Mouse (Mus musculus) spleen, postnatal 4 days (tissue): Measurements from ENCODE around the gene Tmem253.
"Not testable (repeated sequence)": the region's sequence is repeated elsewhere in the genome, so short reads cannot be mapped to it uniquely, and the experiment has no call there.

Source experiments
- DNase-seq, 2 experiments: peaks; one replicate each; pipeline ENCODE4 v3.0.0; 2022; ENCODE audit warnings: low spot score in 2 of 2

Tmem253 gene

DNA sequence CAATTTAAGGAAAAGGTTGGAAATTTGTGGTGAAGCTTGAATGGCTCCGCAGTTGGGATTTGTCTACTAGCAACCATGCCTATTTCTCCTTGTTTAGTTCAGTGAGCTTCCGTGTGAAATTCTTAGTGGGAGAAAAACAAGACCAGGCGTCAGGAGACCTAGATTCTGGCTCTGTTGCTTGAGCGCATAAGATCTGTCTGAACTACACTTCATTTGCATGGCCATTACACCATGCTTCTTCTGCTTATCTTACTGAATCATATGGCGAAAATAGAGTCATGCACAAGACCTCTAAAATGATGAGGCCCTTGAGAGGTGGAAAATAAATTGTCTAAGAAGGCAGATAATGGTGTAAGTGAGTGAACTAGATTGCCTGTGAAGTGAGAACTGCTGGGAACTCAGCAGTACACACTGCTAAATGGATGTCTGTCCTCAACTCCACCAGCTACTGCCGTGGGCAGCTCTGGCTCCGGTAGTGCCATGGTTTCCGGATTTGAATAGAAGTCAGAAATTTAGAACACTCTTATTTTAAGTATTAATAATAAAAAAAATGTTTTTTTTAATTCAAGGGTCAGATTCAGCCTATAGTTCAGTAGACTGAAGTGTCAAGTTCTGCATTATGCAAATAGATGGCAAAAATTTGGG lies 6.2 kb downstream of the Tmem253 start:
- peak in 1 of 2 experiments; percentile 58 for DNase-seq

GRCm38 (mm10) chr14:52022244-52022708 lies 6.8 kb downstream of the Tmem253 start:
- DNase-seq: no peak

DNA sequence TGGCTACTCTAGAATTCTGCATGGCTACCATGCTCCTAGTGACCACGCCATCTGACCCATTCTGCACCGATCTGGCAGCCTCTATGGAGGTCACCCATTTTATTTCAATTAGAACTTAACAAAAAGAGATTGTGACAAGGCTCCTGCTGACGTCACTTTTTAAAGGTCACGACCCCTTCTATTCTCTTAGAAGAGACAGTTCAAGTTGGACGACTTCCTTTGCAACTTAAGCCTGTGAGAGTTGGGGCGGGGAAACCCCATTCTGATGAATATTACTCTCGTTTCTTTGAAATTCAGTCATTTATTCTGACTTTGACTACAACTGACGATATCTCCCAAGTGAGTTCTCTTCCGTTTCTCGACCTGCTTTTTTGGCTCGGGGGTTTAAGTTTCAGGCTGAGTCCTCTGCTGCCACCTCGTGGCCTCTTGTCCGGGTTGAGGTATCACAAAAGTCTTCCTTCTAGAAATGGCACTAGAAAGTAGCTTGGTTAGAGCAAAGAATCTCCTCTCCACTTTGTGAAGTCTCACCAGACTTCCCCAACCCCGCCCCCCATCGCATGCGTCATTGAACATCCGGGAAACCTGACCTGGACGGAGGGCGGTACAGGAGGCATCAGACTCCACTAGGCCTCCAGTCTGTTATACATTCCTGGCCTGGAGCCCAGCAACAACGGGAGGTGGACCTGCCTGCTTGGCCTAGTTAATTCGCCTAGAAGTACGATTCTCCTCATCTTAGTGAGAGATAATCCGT lies 7.4 kb downstream of the Tmem253 start:
- DNase-seq: peak; percentile 86 to 93

GRCm38 (mm10) chr14:52024133-52024532 lies 8.7 kb downstream of the Tmem253 start:
- DNase-seq: no peak

GRCm38 (mm10) chr14:52026342-52026741 lies 10.9 kb downstream of the Tmem253 start:
- no peak for DNase-seq

- DNase-seq: no peak
These were observed 20.5 kb downstream of the Tmem253 start for GRCm38 (mm10) chr14:52035926-52036325.

- no peak for DNase-seq
These were observed 23.9 kb downstream of the Tmem253 start for GRCm38 (mm10) chr14:52039332-52039731.

GRCm38 (mm10) chr14:52042359-52042758 lies 26.9 kb downstream of the Tmem253 start, which contains the start of gene Olfr221:
Olfr221 (minus strand) TSS chr14:52042459.
- DNase-seq: not testable (repeated sequence)

DNA sequence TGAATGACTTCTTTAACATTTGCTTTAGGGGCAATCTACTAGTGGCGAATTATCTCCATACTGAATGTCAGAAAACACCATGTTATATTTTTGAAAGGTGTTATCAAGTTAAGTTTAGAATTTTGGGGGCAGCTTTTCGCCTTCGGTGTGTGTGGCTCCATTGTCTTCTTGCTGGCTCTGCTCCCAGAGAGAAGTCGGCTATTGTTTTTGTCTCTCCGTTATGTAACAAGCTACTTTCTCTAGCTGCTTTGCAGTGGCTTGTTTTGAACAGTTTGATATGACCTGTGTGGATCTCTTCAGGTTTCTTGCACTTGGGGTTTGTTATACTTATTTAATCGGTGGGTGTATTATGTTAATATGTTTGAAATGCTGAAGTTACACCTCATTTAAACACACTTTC lies 28.0 kb downstream of the Tmem253 start:
- DNase-seq: no peak

GRCm38 (mm10) chr14:52044901-52045678 lies 29.6 kb downstream of the Tmem253 start:
- peak in 1 of 2 experiments; percentile 21 for DNase-seq

DNA sequence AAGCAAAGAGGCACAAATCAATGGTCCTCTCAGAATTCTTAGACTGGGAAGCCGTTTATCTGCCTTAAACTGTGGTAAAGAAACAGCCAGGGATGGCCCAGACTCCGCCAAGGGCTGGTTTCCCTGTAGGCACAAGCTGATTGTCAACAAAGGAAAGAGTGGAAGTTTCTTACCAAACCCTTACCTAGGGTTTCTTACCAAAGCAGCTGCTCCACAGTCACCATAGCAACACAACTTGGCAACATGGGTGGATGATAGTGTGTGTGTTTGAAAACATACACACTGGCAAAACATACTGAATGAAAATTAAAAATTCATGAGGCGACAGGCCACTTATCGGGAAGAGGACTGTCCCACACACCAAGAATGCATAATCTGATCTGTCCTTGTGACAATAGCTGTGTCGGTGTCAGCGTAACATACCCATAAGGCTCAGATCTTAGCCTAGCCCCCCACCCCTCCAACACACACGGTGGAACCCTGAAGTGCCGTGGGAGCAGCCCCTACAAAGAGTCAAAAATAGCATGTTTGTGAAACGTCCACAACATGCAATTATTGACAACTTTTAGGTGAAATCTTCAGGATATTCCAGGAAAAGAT lies 30.6 kb downstream of the Tmem253 start:
- no peak for DNase-seq

DNA sequence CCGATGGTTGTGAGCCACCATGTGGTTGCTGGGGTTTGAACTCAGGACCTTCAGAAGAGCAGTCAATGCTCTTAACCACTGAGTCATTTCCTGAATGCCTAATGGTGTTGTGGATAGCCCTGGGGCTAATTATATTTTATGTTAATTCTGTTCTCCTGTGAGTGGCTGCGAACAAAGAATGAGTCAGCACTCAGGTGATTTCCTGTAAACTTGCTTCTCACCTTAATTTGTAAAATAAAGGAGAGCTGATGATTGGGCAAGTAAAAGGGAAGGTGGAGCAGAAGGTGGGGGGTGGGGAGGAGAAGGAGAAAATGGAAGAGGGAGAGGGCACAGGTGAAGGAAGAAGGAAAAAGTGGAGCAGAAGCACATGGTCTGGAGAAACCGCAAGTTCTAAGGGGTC lies 37.3 kb downstream of the Tmem253 start:
- not testable (repeated sequence) for DNase-seq

DNA sequence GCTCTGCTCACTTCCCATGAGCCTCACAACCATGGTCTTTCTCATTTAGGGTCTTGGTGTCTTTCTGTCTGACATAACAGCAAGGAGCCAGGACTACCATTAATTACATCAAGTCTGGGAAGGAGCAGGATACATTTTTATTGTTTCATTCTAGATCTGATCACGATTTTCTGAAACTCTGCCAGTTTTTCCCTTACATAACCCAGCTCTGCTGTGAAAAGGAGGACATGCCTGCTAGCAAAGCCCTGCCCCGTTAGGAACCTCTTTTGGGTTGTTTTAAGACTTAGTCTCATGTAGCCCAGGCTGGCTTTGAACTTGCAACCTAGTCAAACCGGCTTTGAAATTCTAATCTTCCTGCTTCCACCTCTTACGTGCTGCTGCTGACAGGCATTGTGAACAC lies 44.5 kb downstream of the Tmem253 start:
- no peak for DNase-seq

DNA sequence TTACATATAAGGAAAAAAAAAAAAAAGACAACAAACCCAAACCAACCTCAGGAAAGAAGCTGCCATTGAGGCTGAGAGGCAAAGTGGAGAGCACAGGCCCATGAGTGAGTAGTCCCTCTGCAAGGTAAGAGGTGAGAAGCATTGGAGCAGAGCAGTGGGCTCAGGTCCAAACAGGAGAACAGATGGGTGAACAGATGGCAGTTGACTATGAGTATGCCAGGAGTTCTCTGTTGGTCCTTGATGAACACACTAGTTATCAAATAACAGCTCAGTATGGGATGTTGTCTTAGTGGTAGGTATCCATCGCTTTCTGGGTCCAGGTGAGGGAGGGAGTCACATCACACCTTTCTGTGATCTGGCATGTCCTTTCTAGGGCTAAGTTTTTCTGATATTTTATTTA lies 45.3 kb downstream of the Tmem253 start:
- no peak for DNase-seq

- DNase-seq: no peak
These were observed 46.3 kb downstream of the Tmem253 start for GRCm38 (mm10) chr14:52061798-52062197.

- no peak for DNase-seq
These were observed 50.7 kb downstream of the Tmem253 start for GRCm38 (mm10) chr14:52066135-52066534.
